Mouse (Mus musculus) midbrain, embryonic 16.5 days (tissue): ENCODE results near the gene Gm28308. TPM values are rescaled to one million over a fixed set of nuclear protein-coding genes. Genes with fewer than 3 reads are reported as not detected.

ENCODE experiments used
- ATAC-seq: fragments of 200-750 bp; cut with Nextera tagmentation; 2 replicates; pipeline ENCODE4 v1.8.0; 2017; ENCODE audit warnings: moderate TSS enrichment
- H3K27ac ChIP-seq: fragments of 300-500 bp; sonication (generic); 2 replicates; pipeline ENCODE4 v1.5.1; 2014; ENCODE audit warnings: mild to moderate bottlenecking, low read length, mixed read lengths
- H3K27me3 ChIP-seq: fragments of 300-500 bp; sonication (generic); 2 replicates; pipeline ENCODE4 v1.6.1; 2014; ENCODE audit warnings: low read depth, low read length, mixed read lengths; ENCODE audit not compliant: control insufficient read depth, insufficient read depth
- H3K36me3 ChIP-seq: fragments of 300-500 bp; sonication (generic); 2 replicates; pipeline ENCODE4 v1.6.1; 2014; ENCODE audit warnings: mild to moderate bottlenecking, low read length, moderate library complexity, mixed read lengths; ENCODE audit not compliant: control insufficient read depth, insufficient read depth
- H3K4me1 ChIP-seq: fragments of 300-500 bp; sonication (generic); 2 replicates; pipeline ENCODE4 v1.6.1; 2014; ENCODE audit warnings: mild to moderate bottlenecking, low read length, mixed read lengths; ENCODE audit not compliant: control insufficient read depth, insufficient read depth
- H3K4me2 ChIP-seq: fragments of 300-500 bp; sonication (generic); 2 replicates; pipeline ENCODE4 v1.6.1; 2014; ENCODE audit warnings: mild to moderate bottlenecking, low read length, mixed read lengths
- H3K4me3 ChIP-seq: fragments of 300-500 bp; sonication (generic); 2 replicates; pipeline ENCODE4 v1.5.1; 2014; ENCODE audit warnings: low read depth, mild to moderate bottlenecking, low read length, moderate library complexity, mixed read lengths
- H3K9ac ChIP-seq: fragments of 300-500 bp; sonication (generic); 2 replicates; pipeline ENCODE4 v1.6.1; 2014; ENCODE audit warnings: low read depth, low read length, mixed read lengths
- H3K9me3 ChIP-seq: fragments of 300-500 bp; sonication (generic); replicated peaks from 2 replicates; pipeline ENCODE4 v1.6.1; 2014; ENCODE audit warnings: mild to moderate bottlenecking, low read length, mixed read lengths; ENCODE audit not compliant: control insufficient read depth, poor library complexity, severe bottlenecking
- WGBS: fragments of 180-500 bp; shearing (Covaris S2); extraction: QIAGEN DNeasy Blood & Tissue Kit; methylation state at CpG from one replicate; pipeline ENCODE4 v1.1.7; 2014; 5-methylcytosine and 5-hydroxymethylcytosine counted together
- polyA plus RNA-seq: library from polyadenylated mRNA; unstranded; fragments of >200 nt; fragmentation: Nextera tagmentation; extraction: Ambion mirVana; gene quantifications from 2 replicates; pipeline ENCODE4 v1.2.1, GENCODE M21; 2015

The Gm28308 gene
- polyA plus RNA-seq, 1 experiment from 2014 or later = not detected

GRCm38 (mm10) chr6:52241001-52241621 lies 28.0 kb upstream of the Gm28308 start:
- Histone ChIP-seq H3K36me3 (no peaks in the 10 kb centered on the region), H3K4me1 (no peaks in the 10 kb centered on the region), H3K9ac (no peak overlapping the region), H3K4me2 (no peak overlapping the region), H3K9me3 (peaks cover 4% of the 10 kb centered on the region; the same call in 1 of the 2 replicates), H3K27me3 (peaks cover 85% of the 10 kb centered on the region), H3K27ac (no peak overlapping the region), H3K4me3 (no peak overlapping the region)
- ATAC-seq = no peak
- WGBS = 5% methylated on average over 9 of the region's 9 CpGs

- H3K27me3 ChIP-seq = peaks cover 85% of the 10 kb centered on the region
- ATAC-seq = no peak
- H3K4me2 ChIP-seq = no peak within 1 kb of the TSS
- H3K36me3 ChIP-seq = no peaks in the 10 kb centered on the region
- H3K9me3 ChIP-seq = peaks cover 3% of the 10 kb centered on the region; the same call in 1 of the 2 replicates
- H3K4me1 ChIP-seq = no peaks in the 10 kb centered on the region
- no peak within 1 kb of the TSS for H3K4me3 ChIP-seq
- H3K27ac ChIP-seq = no peak within 1 kb of the TSS
- 2% methylated on average over 35 of the region's 35 CpGs for WGBS
- H3K9ac ChIP-seq = no peak within 1 kb of the TSS
Measured at GRCm38 (mm10) chr6:52240389-52241000, 27.4 kb upstream of the Gm28308 start, which contains the start of gene Hoxa10. Hoxa10 (minus strand) TSS chr6:52240854.

GRCm38 (mm10) chr6:52239625-52240388 lies 26.7 kb upstream of the Gm28308 start:
- WGBS = 3% methylated on average over 30 of the region's 30 CpGs
- Histone ChIP-seq H3K4me2 (no peak overlapping the region), H3K27me3 (peaks cover 85% of the 10 kb centered on the region), H3K36me3 (no peaks in the 10 kb centered on the region), H3K4me1 (no peaks in the 10 kb centered on the region), H3K9ac (no peak overlapping the region), H3K4me3 (no peak overlapping the region), H3K9me3 (no peaks in the 10 kb centered on the region), H3K27ac (no peak overlapping the region)
- no peak for ATAC-seq

- 1% methylated on average over 7 of the region's 7 CpGs for WGBS
- no peak for ATAC-seq
Measured at GRCm38 (mm10) chr6:52238976-52239375, 25.8 kb upstream of the Gm28308 start.

GRCm38 (mm10) chr6:52238155-52238545 lies 25.0 kb upstream of the Gm28308 start:
- no peak overlapping the region for H3K27ac ChIP-seq
- no peak overlapping the region for H3K4me2 ChIP-seq
- H3K9ac ChIP-seq = no peak overlapping the region
- ATAC-seq = no peak
- 5% methylated on average over 7 of the region's 7 CpGs for WGBS
- H3K4me3 ChIP-seq = no peak overlapping the region
- no peaks in the 10 kb centered on the region for H3K36me3 ChIP-seq
- peaks cover 90% of the 10 kb centered on the region for H3K27me3 ChIP-seq
- H3K4me1 ChIP-seq = no peaks in the 10 kb centered on the region
- H3K9me3 ChIP-seq = no peaks in the 10 kb centered on the region

More at GRCm38 (mm10) chr6:52238976-52239375, 25.8 kb upstream of the Gm28308 start:
- Histone ChIP-seq H3K27me3 (peaks cover 90% of the 10 kb centered on the region), H3K9me3 (no peaks in the 10 kb centered on the region), H3K36me3 (no peaks in the 10 kb centered on the region), H3K4me2 (no peak overlapping the region), H3K27ac (no peak overlapping the region), H3K9ac (no peak overlapping the region), H3K4me1 (no peaks in the 10 kb centered on the region), H3K4me3 (no peak overlapping the region)

GRCm38 (mm10) chr6:52237346-52238154 lies 24.4 kb upstream of the Gm28308 start:
- WGBS = 12% methylated on average over 10 of the region's 10 CpGs
- Histone ChIP-seq H3K4me3 (no peak overlapping the region), H3K9ac (no peak overlapping the region), H3K27me3 (peaks cover 85% of the 10 kb centered on the region), H3K4me2 (no peak overlapping the region), H3K36me3 (no peaks in the 10 kb centered on the region), H3K9me3 (no peaks in the 10 kb centered on the region), H3K4me1 (no peaks in the 10 kb centered on the region), H3K27ac (no peak overlapping the region)
- no peak for ATAC-seq

- no peak for ATAC-seq
- WGBS = 9% methylated on average over 3 of the region's 3 CpGs
Measured at GRCm38 (mm10) chr6:52236806-52237205, 23.7 kb upstream of the Gm28308 start.

GRCm38 (mm10) chr6:52235866-52236265 lies 22.7 kb upstream of the Gm28308 start:
- H3K36me3 ChIP-seq = no peaks in the 10 kb centered on the region
- no peak for ATAC-seq
- no peak overlapping the region for H3K4me3 ChIP-seq
- peaks cover 82% of the 10 kb centered on the region for H3K27me3 ChIP-seq
- no peaks in the 10 kb centered on the region for H3K9me3 ChIP-seq
- no peak overlapping the region for H3K27ac ChIP-seq
- no peak overlapping the region for H3K9ac ChIP-seq
- no peak overlapping the region for H3K4me2 ChIP-seq
- H3K4me1 ChIP-seq = no peaks in the 10 kb centered on the region
- WGBS = 29% methylated on average over 6 of the region's 6 CpGs

More at GRCm38 (mm10) chr6:52236806-52237205, 23.7 kb upstream of the Gm28308 start:
- no peak overlapping the region for H3K27ac ChIP-seq
- H3K9me3 ChIP-seq = no peaks in the 10 kb centered on the region
- no peaks in the 10 kb centered on the region for H3K4me1 ChIP-seq
- no peak overlapping the region for H3K4me3 ChIP-seq
- H3K9ac ChIP-seq = no peak overlapping the region
- no peak overlapping the region for H3K4me2 ChIP-seq
- H3K36me3 ChIP-seq = no peaks in the 10 kb centered on the region
- H3K27me3 ChIP-seq = peaks cover 86% of the 10 kb centered on the region
